Mouse (Mus musculus) layer of hippocampus, postnatal 10 days (tissue): ENCODE data around the gene Tmc4. TPM values are rescaled to one million over a fixed set of nuclear protein-coding genes. Genes with fewer than 3 reads are reported as not detected.

Experiments
- DNase-seq, 2 experiments: peaks; one replicate each; pipeline ENCODE4 v3.0.0; 2021; ENCODE audit warnings: low spot score in 2 of 2
- microRNA-seq, 2 experiments: library from miRNA; unstranded; fragments of <30 nt; microRNA quantifications; one replicate each; pipeline ENCODE4 v1.2.0; 2021
- total RNA-seq, 2 experiments: library from RNA; stranded (reverse); gene quantifications; 2 replicates each; pipeline ENCODE4 v1.2.3; 2021

The Tmc4 gene
- total RNA-seq, 2 experiments from 2014 or later = 5.0 to 6.0 TPM

- no peak for DNase-seq
Measured at GRCm38 (mm10) chr7:3644348-3644671, 33.0 kb downstream of the Tmc4 start.

GRCm38 (mm10) chr7:3643843-3644242 is 33.5 kb downstream of the Tmc4 start:
- no peak for DNase-seq

GRCm38 (mm10) chr7:3643412-3643811 is 33.9 kb downstream of the Tmc4 start:
- no peak for DNase-seq

- DNase-seq = no peak
Measured at GRCm38 (mm10) chr7:3630478-3630815, 46.9 kb downstream of the Tmc4 start.

GRCm38 (mm10) chr7:3629543-3630477 is 47.5 kb downstream of the Tmc4 start, which contains the start of the genes Tfpt and Prpf31:
TSS of gene Tfpt (minus strand) at chr7:3629929.
TSS of gene Prpf31 (plus strand) at chr7:3629985.
- DNase-seq = peak; percentile 89 to 93

GRCm38 (mm10) chr7:3629030-3629429 is 48.3 kb downstream of the Tmc4 start:
- DNase-seq = no peak

- DNase-seq = peak; percentile 83 to 87
Measured at GRCm38 (mm10) chr7:3617242-3617995, 59.9 kb downstream of the Tmc4 start, which contains the start of gene Ndufa3. TSS of gene Ndufa3 (plus strand) at chr7:3617373.

GRCm38 (mm10) chr7:3616389-3617241 is 60.7 kb downstream of the Tmc4 start:
- DNase-seq = peak in 1 of 2 experiments; percentile 49

- no peak for DNase-seq
Measured at GRCm38 (mm10) chr7:3616057-3616388, 61.3 kb downstream of the Tmc4 start, which contains the start of gene Oscar. TSS of gene Oscar (minus strand) at chr7:3616157.

Small RNA genes lying within 50 kb of the gene (microRNA-seq; reads per million reads assigned to microRNA genes)
- 5.6 to 6.1 reads per million in 2 experiments for gene Mir3572

Other genes with a start within 250 kb of the Tmc4 start
- gene Tarm1, start 174.9 kb downstream of the Tmc4 start, total RNA-seq = not detected
- 1 to 10 TPM in 1 of 2 experiments, under 1 TPM in 1; 0.74 to 1.2 TPM for gene Oscar, start 61.4 kb downstream of the Tmc4 start, total RNA-seq
- gene Ndufa3, start 60.2 kb downstream of the Tmc4 start, total RNA-seq = 100 to 1,000 TPM; 531 to 596 TPM
- gene Tfpt, start 47.6 kb downstream of the Tmc4 start, total RNA-seq = 10 to 100 TPM; 34.4 to 42.6 TPM
- 10 to 100 TPM; 59.7 to 59.9 TPM for gene Prpf31, start 47.6 kb downstream of the Tmc4 start, total RNA-seq
- 10 to 100 TPM; 54.5 to 57.5 TPM for gene Cnot3, start 32.3 kb downstream of the Tmc4 start, total RNA-seq
- 1 to 10 TPM; 6.1 to 7.3 TPM for gene Leng1, start 11.7 kb downstream of the Tmc4 start, total RNA-seq
- 10 to 100 TPM; 85.9 to 97.3 TPM for gene Tsen34, start 15.3 kb upstream of the Tmc4 start, total RNA-seq
- 100 to 1,000 TPM; 142 to 146 TPM for gene Mboat7, start 16.0 kb upstream of the Tmc4 start, total RNA-seq
- gene Rps9, start 26.4 kb upstream of the Tmc4 start, total RNA-seq = 100 to 1,000 TPM; 554 to 633 TPM
- gene Pirb, start 42.8 kb upstream of the Tmc4 start, total RNA-seq = under 1 TPM in 1 of 2 experiments, not detected in 1; 0.14 TPM
- not detected for gene Gm15448, start 148.1 kb upstream of the Tmc4 start, total RNA-seq
- gene Pira2, start 167.5 kb upstream of the Tmc4 start, total RNA-seq = under 1 TPM in 1 of 2 experiments, not detected in 1; 0.25 TPM
- gene Gm14548, start 220.6 kb upstream of the Tmc4 start, total RNA-seq = not detected
- not detected for gene Lilra6, start 237.9 kb upstream of the Tmc4 start, total RNA-seq